Mouse (Mus musculus): Measurements from ENCODE around the gene Lypd5. TPM values are rescaled to one million over a fixed set of nuclear protein-coding genes. Genes with fewer than 3 reads are reported as not detected.

The Lypd5 gene
- total RNA-seq, 1 experiment = not detected

- peak; percentile 91 for DNase-seq (ENCODE audit: low read depth, low spot score)
- in situ Hi-C loops (cut with MboI; ENCODE audit: low sequenced_read_pairs in 2 of 2, unreplicated experiment in 2 of 2) = no loop called here
- TF ChIP-seq MAFK (IDR thresholded peaks at IDR 0.05; ENCODE audit: insufficient read depth, low read depth, low read length) (no peak), CHD2 (IDR thresholded peaks at IDR 0.05; ENCODE audit: low read depth, low read length) (no peak), HCFC1 (IDR thresholded peaks at IDR 0.05; ENCODE audit: borderline replicate concordance, insufficient read depth, low read length) (peak; percentile 95), ZNF384 (IDR thresholded peaks at IDR 0.05; ENCODE audit: low read depth, low read length) (no peak), ZC3H11A (IDR thresholded peaks at IDR 0.05; ENCODE audit: borderline replicate concordance, low read depth, low read length) (no peak)
Measured at GRCm38 (mm10) chr7:24316567-24317092, 32.4 kb upstream of the Lypd5 start, which contains the start of gene Zfp94. Gene Zfp94 (minus strand): TSS chr7:24316666.

GRCm38 (mm10) chr7:24318942-24319341 lies 30.1 kb upstream of the Lypd5 start:
- Histone ChIP-seq H3K4me1 (ENCODE audit: control insufficient read depth in 2 of 2, insufficient read depth in 2 of 2, low read length in 2 of 2, poor library complexity in 1 of 2) (no peaks in the 10 kb centered on the region), H3K27ac (ENCODE audit: insufficient read depth, low read depth, low read length, poor library complexity, severe bottlenecking) (no peak overlapping the region), H3K9me3 (ENCODE audit: control insufficient read depth, insufficient read depth, low read depth, low read length) (no peaks in the 10 kb centered on the region), H3K36me3 (ENCODE audit: control insufficient read depth, insufficient read depth, low read length, poor library complexity, severe bottlenecking) (no peaks in the 10 kb centered on the region), H3K9ac (ENCODE audit: insufficient read depth, low read depth, low read length, poor library complexity, severe bottlenecking) (no peak overlapping the region), H3K4me3 (ENCODE audit: insufficient read depth in 1 of 2, low read depth in 1 of 2, low read length in 2 of 2, poor library complexity in 1 of 2, severe bottlenecking in 1 of 2) (no peak overlapping the region)
- DNase-seq (ENCODE audit: low read depth, low spot score) = no peak
- TF ChIP-seq ZNF384 (IDR thresholded peaks at IDR 0.05; ENCODE audit: low read depth, low read length) (no peak), ZC3H11A (IDR thresholded peaks at IDR 0.05; ENCODE audit: borderline replicate concordance, low read depth, low read length) (no peak), MAFK (IDR thresholded peaks at IDR 0.05; ENCODE audit: insufficient read depth, low read depth, low read length) (no peak), HCFC1 (IDR thresholded peaks at IDR 0.05; ENCODE audit: borderline replicate concordance, insufficient read depth, low read length) (no peak), CHD2 (IDR thresholded peaks at IDR 0.05; ENCODE audit: low read depth, low read length) (no peak)
- in situ Hi-C loops (cut with MboI; ENCODE audit: low sequenced_read_pairs in 2 of 2, unreplicated experiment in 2 of 2) = no loop called here

More at GRCm38 (mm10) chr7:24316567-24317092, 32.4 kb upstream of the Lypd5 start, which contains the start of gene Zfp94:
- no peaks in the 10 kb centered on the region for H3K4me1 ChIP-seq (ENCODE audit: control insufficient read depth in 2 of 2, insufficient read depth in 2 of 2, low read length in 2 of 2, poor library complexity in 1 of 2)
- no peaks in the 10 kb centered on the region for H3K9me3 ChIP-seq (ENCODE audit: control insufficient read depth, insufficient read depth, low read depth, low read length)
- peaks cover 3% of the 10 kb centered on the region; the same call in 1 of the 2 replicates for H3K36me3 ChIP-seq (ENCODE audit: control insufficient read depth, insufficient read depth, low read length, poor library complexity, severe bottlenecking)
- H3K27ac ChIP-seq (ENCODE audit: insufficient read depth, low read depth, low read length, poor library complexity, severe bottlenecking) = no peak within 1 kb of the TSS
- H3K9ac ChIP-seq (ENCODE audit: insufficient read depth, low read depth, low read length, poor library complexity, severe bottlenecking) = peak within 1 kb of the TSS; percentile 66
- H3K4me3 ChIP-seq (ENCODE audit: insufficient read depth in 1 of 2, low read depth in 1 of 2, low read length in 2 of 2, poor library complexity in 1 of 2, severe bottlenecking in 1 of 2) = peak within 1 kb of the TSS; percentile 58 to 59

GRCm38 (mm10) chr7:24322593-24322992 lies 26.4 kb upstream of the Lypd5 start:
- Histone ChIP-seq H3K9ac (ENCODE audit: insufficient read depth, low read depth, low read length, poor library complexity, severe bottlenecking) (no peak overlapping the region), H3K9me3 (ENCODE audit: control insufficient read depth, insufficient read depth, low read depth, low read length) (no peaks in the 10 kb centered on the region), H3K27ac (ENCODE audit: insufficient read depth, low read depth, low read length, poor library complexity, severe bottlenecking) (no peak overlapping the region), H3K4me1 (ENCODE audit: control insufficient read depth in 2 of 2, insufficient read depth in 2 of 2, low read length in 2 of 2, poor library complexity in 1 of 2) (peaks cover 0 to 3% of the 10 kb centered on the region in 2 experiments; a peak in 1 of 4 replicates), H3K36me3 (ENCODE audit: control insufficient read depth, insufficient read depth, low read length, poor library complexity, severe bottlenecking) (no peaks in the 10 kb centered on the region), H3K4me3 (ENCODE audit: insufficient read depth in 1 of 2, low read depth in 1 of 2, low read length in 2 of 2, poor library complexity in 1 of 2, severe bottlenecking in 1 of 2) (no peak overlapping the region)
- no peak for DNase-seq (ENCODE audit: low read depth, low spot score)
- no peak for TF ChIP-seq ZC3H11A (IDR thresholded peaks at IDR 0.05; ENCODE audit: borderline replicate concordance, low read depth, low read length)
- TF ChIP-seq MAFK (IDR thresholded peaks at IDR 0.05; ENCODE audit: insufficient read depth, low read depth, low read length) = no peak
- TF ChIP-seq ZNF384 (IDR thresholded peaks at IDR 0.05; ENCODE audit: low read depth, low read length) = no peak
- no peak for TF ChIP-seq CHD2 (IDR thresholded peaks at IDR 0.05; ENCODE audit: low read depth, low read length)
- no peak for TF ChIP-seq HCFC1 (IDR thresholded peaks at IDR 0.05; ENCODE audit: borderline replicate concordance, insufficient read depth, low read length)
- in situ Hi-C loops (cut with MboI; ENCODE audit: low sequenced_read_pairs in 2 of 2, unreplicated experiment in 2 of 2) = no loop called here

- Histone ChIP-seq H3K4me1 (ENCODE audit: control insufficient read depth in 2 of 2, insufficient read depth in 2 of 2, low read length in 2 of 2, poor library complexity in 1 of 2) (peaks cover 0 to 3% of the 10 kb centered on the region in 2 experiments; a peak in 1 of 4 replicates), H3K9me3 (ENCODE audit: control insufficient read depth, insufficient read depth, low read depth, low read length) (no peaks in the 10 kb centered on the region), H3K9ac (ENCODE audit: insufficient read depth, low read depth, low read length, poor library complexity, severe bottlenecking) (no peak overlapping the region), H3K27ac (ENCODE audit: insufficient read depth, low read depth, low read length, poor library complexity, severe bottlenecking) (no peak overlapping the region), H3K4me3 (ENCODE audit: insufficient read depth in 1 of 2, low read depth in 1 of 2, low read length in 2 of 2, poor library complexity in 1 of 2, severe bottlenecking in 1 of 2) (peak overlapping the region in 1 of 2 experiments; percentile 56; a peak in 1 of 4 replicates), H3K36me3 (ENCODE audit: control insufficient read depth, insufficient read depth, low read length, poor library complexity, severe bottlenecking) (no peaks in the 10 kb centered on the region)
- in situ Hi-C loops (cut with MboI; ENCODE audit: low sequenced_read_pairs in 2 of 2, unreplicated experiment in 2 of 2) = no loop called here
- TF ChIP-seq ZNF384 (IDR thresholded peaks at IDR 0.05; ENCODE audit: low read depth, low read length) (no peak), MAFK (IDR thresholded peaks at IDR 0.05; ENCODE audit: insufficient read depth, low read depth, low read length) (no peak), ZC3H11A (IDR thresholded peaks at IDR 0.05; ENCODE audit: borderline replicate concordance, low read depth, low read length) (no peak), HCFC1 (IDR thresholded peaks at IDR 0.05; ENCODE audit: borderline replicate concordance, insufficient read depth, low read length) (no peak), CHD2 (IDR thresholded peaks at IDR 0.05; ENCODE audit: low read depth, low read length) (no peak)
- no peak for DNase-seq (ENCODE audit: low read depth, low spot score)
Measured at GRCm38 (mm10) chr7:24325197-24325596, 23.8 kb upstream of the Lypd5 start.

Measured in ES-E14 (cell line).